Mouse (Mus musculus) C2C12 (cell line): ENCODE data around the gene Ces1g.

Experiments used
- CEBPB ChIP-seq: IDR thresholded peaks from one replicate; pipeline ENCODE4 v1.6.1; 2011; ENCODE audit warnings: low read depth, mild to moderate bottlenecking, control low read depth, moderate library complexity
- CTCF ChIP-seq: IDR thresholded peaks from one replicate; pipeline ENCODE4 v1.5.1; 2011; ENCODE audit not compliant: control insufficient read depth, insufficient read depth, insufficient read length
- MYOD1 ChIP-seq: IDR thresholded peaks from one replicate; pipeline ENCODE4 v1.6.1; 2011; ENCODE audit warnings: low read depth; ENCODE audit not compliant: control insufficient read depth, insufficient read length
- MYOG ChIP-seq: IDR thresholded peaks from one replicate; pipeline ENCODE4 v1.6.1; 2011; ENCODE audit not compliant: control insufficient read depth, insufficient read length; ENCODE audit errors: extremely low read depth

DNA sequence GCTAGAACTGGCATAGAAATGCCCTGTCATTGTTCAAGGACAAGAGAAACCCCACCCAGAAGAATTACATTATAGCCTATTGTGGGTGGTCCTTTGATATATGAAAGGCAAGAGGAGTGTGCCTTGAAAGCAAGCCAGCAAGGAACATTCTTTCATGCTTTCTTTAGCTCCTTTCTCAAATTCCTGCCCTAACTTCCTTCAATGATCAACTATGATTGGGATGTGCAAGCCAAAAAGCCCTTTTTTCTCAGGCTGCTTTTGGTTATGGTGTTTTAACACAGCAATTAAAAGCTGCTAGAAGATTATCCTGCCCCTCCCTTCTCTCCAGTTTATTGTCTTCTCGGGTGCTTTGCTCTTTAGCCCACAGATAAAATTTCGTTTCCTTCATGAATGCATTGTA lies 32.4 kb upstream of the Ces1g start:
- TF ChIP-seq CTCF (no peak), MYOD1 (no peak), MYOG (no peak), CEBPB (no peak)
